In genomic region chr11:87085461-87085860, GRCm38 (mm10) we compare ENCODE assay signal across 8 mouse cellular contexts. TPM values are rescaled to one million over a fixed set of nuclear protein-coding genes. Genes with fewer than 3 reads are reported as not detected.
DNase-seq lines count a peak whose midpoint lies in the region; ATAC-seq lines count a peak whose summit lies in the region.
"Had no signal": no experiment of that assay in that cellular context is flagged by ENCODE, and none has a peak within 500 bp of the region (broad histone marks: within the 10 kb centered on the region; RNA-seq: fewer than 3 reads in every experiment).

No protein-coding gene starts in this region.

- no peak for ATAC-seq in neural tube, embryonic 11.5 days (ENCODE audit: insufficient read depth, low FRiP score, low TSS enrichment)
- ATAC-seq in forebrain, embryonic 15.5 days (replicated peaks) = no peak
- no peak for ATAC-seq in liver, embryonic 12.5 days

- H3K9me3 ChIP-seq in neural tube, embryonic 11.5 days (ENCODE audit: control insufficient read depth, low read length) = no peaks in the 10 kb centered on the region
- no peaks in the 10 kb centered on the region for H3K9me3 ChIP-seq in forebrain, embryonic 15.5 days
- H3K9me3 ChIP-seq in liver, embryonic 12.5 days (replicated peaks) = no peaks in the 10 kb centered on the region

- no peak overlapping the region for H3K27ac ChIP-seq in neural tube, embryonic 11.5 days (ENCODE audit: low read depth, low read length)
- no peak overlapping the region for H3K27ac ChIP-seq in forebrain, embryonic 15.5 days (replicated peaks)
- no peak overlapping the region for H3K27ac ChIP-seq in liver, embryonic 12.5 days

- peaks cover 15% of the 10 kb centered on the region for H3K4me1 ChIP-seq in neural tube, embryonic 11.5 days (ENCODE audit: control insufficient read depth, insufficient read depth, low read length)
- H3K4me1 ChIP-seq in forebrain, embryonic 15.5 days = peaks cover 41% of the 10 kb centered on the region
- peaks cover 38% of the 10 kb centered on the region for H3K4me1 ChIP-seq in liver, embryonic 12.5 days

- no peaks in the 10 kb centered on the region for H3K27me3 ChIP-seq in neural tube, embryonic 11.5 days (ENCODE audit: control insufficient read depth, insufficient read depth, low read length)
- H3K27me3 ChIP-seq in forebrain, embryonic 15.5 days = no peaks in the 10 kb centered on the region
- H3K27me3 ChIP-seq in liver, embryonic 12.5 days (replicated peaks) = no peaks in the 10 kb centered on the region

- H3K9ac ChIP-seq in neural tube, embryonic 11.5 days (ENCODE audit: low read length) = no peak overlapping the region
- H3K9ac ChIP-seq in forebrain, embryonic 15.5 days (replicated peaks) = no peak overlapping the region
- peak overlapping the region; percentile 88 for H3K9ac ChIP-seq in liver, embryonic 12.5 days

- H3K4me3 ChIP-seq in neural tube, embryonic 11.5 days (ENCODE audit: low read depth, low read length) = peak overlapping the region; percentile 83
- H3K4me3 ChIP-seq in forebrain, embryonic 15.5 days = peak overlapping the region; percentile 95
- peak overlapping the region; percentile 86 for H3K4me3 ChIP-seq in liver, embryonic 12.5 days

- DNase-seq in neural tube, embryonic 11.5 days (ENCODE audit: low spot score) = no peak
- no peak for DNase-seq in neural tube, embryonic 10.5 days (ENCODE audit: extremely low spot score, low spot score)
- DNase-seq in frontal cortex, postnatal 10 days (ENCODE audit: low spot score in 2 of 2) = no peak
- DNase-seq in natural killer cell, adult 2 months (ENCODE audit: low spot score in 2 of 2) = no peak
- no peak for DNase-seq in spleen, adult 12 weeks (ENCODE audit: low spot score)
- DNase-seq: kidney, adult 18-20 months had no signal

- peaks cover 10% of the 10 kb centered on the region for H3K36me3 ChIP-seq in neural tube, embryonic 11.5 days (ENCODE audit: control insufficient read depth, insufficient read depth, low read length)
- peaks cover 38% of the 10 kb centered on the region for H3K36me3 ChIP-seq in forebrain, embryonic 15.5 days
- H3K36me3 ChIP-seq in liver, embryonic 12.5 days = peaks cover 59% of the 10 kb centered on the region

- peak overlapping the region; percentile 81 for H3K4me2 ChIP-seq in neural tube, embryonic 11.5 days (ENCODE audit: low read depth)
- H3K4me2 ChIP-seq in forebrain, embryonic 15.5 days (replicated peaks) = peak overlapping the region; percentile 84
- peak overlapping the region; percentile 81 for H3K4me2 ChIP-seq in liver, embryonic 12.5 days

- WGBS in neural tube, embryonic 11.5 days = 89% methylated on average over 13 of the region's 13 CpGs
- WGBS in forebrain, embryonic 15.5 days = 91% methylated on average over 13 of the region's 13 CpGs
- WGBS in liver, embryonic 12.5 days (ENCODE audit: insufficient replicate concordance) = 77% methylated on average over 13 of the region's 13 CpGs

RNA-seq across cellular contexts. Expression of gene Smg8, which starts 1.1 kb away (rescaled TPM):
- 30.0 and 34.4 TPM in 2 replicates for polyA plus RNA-seq in neural tube, embryonic 11.5 days (2014; fragmentation: Nextera tagmentation; extraction: Ambion mirVana)
- polyA plus RNA-seq in forebrain, embryonic 15.5 days (2015; fragmentation: Nextera tagmentation; extraction: Ambion mirVana) = 22.2 and 22.6 TPM in 2 replicates
- 12.9 and 14.8 TPM in 2 replicates for polyA plus RNA-seq in liver, embryonic 12.5 days (2016; fragmentation: Nextera tagmentation; extraction: Ambion mirVana)

RNA-seq across cellular contexts. Expression of gene Gdpd1, which starts 11.6 kb away (rescaled TPM):
- polyA plus RNA-seq in neural tube, embryonic 11.5 days (2014; fragmentation: Nextera tagmentation; extraction: Ambion mirVana) = 94.1 and 102 TPM in 2 replicates
- 187 TPM in 2 replicates for polyA plus RNA-seq in forebrain, embryonic 15.5 days (2015; fragmentation: Nextera tagmentation; extraction: Ambion mirVana)
- polyA plus RNA-seq in liver, embryonic 12.5 days (2016; fragmentation: Nextera tagmentation; extraction: Ambion mirVana) = 6.2 and 6.8 TPM in 2 replicates

RNA-seq across cellular contexts. Expression of gene Prr11, which starts 23.0 kb away (rescaled TPM):
- 20.5 TPM in 2 replicates for polyA plus RNA-seq in neural tube, embryonic 11.5 days (2014; fragmentation: Nextera tagmentation; extraction: Ambion mirVana)
- 4.0 and 4.3 TPM in 2 replicates for polyA plus RNA-seq in forebrain, embryonic 15.5 days (2015; fragmentation: Nextera tagmentation; extraction: Ambion mirVana)
- 6.4 and 7.1 TPM in 2 replicates for polyA plus RNA-seq in liver, embryonic 12.5 days (2016; fragmentation: Nextera tagmentation; extraction: Ambion mirVana)

RNA-seq across cellular contexts. Expression of gene Ska2, which starts 23.6 kb away (rescaled TPM):
- polyA plus RNA-seq in neural tube, embryonic 11.5 days (2014; fragmentation: Nextera tagmentation; extraction: Ambion mirVana) = 93.0 and 97.4 TPM in 2 replicates
- 73.9 and 80.2 TPM in 2 replicates for polyA plus RNA-seq in forebrain, embryonic 15.5 days (2015; fragmentation: Nextera tagmentation; extraction: Ambion mirVana)
- 32.6 and 35.9 TPM in 2 replicates for polyA plus RNA-seq in liver, embryonic 12.5 days (2016; fragmentation: Nextera tagmentation; extraction: Ambion mirVana)

RNA-seq across cellular contexts. Expression of gene Trim37, which starts 41.4 kb away (rescaled TPM):
- polyA plus RNA-seq in neural tube, embryonic 11.5 days (2014; fragmentation: Nextera tagmentation; extraction: Ambion mirVana) = 74.8 and 80.3 TPM in 2 replicates
- polyA plus RNA-seq in forebrain, embryonic 15.5 days (2015; fragmentation: Nextera tagmentation; extraction: Ambion mirVana) = 86.9 and 90.3 TPM in 2 replicates
- 35.8 and 37.0 TPM in 2 replicates for polyA plus RNA-seq in liver, embryonic 12.5 days (2016; fragmentation: Nextera tagmentation; extraction: Ambion mirVana)

Comparison
In these comparisons a context has a peak if more than half of its experiments do, and no peak if none do; other contexts are left out.
1. RNA of gene Gdpd1, which starts 11.6 kb away (polyA plus RNA-seq): 187 TPM in forebrain, embryonic 15.5 days and 94.1 to 102 TPM in neural tube, embryonic 11.5 days; 6.2 to 6.8 TPM in liver, embryonic 12.5 days; every median in the first group is over 10 times any median in the second.
2. Peak in every context shown above with its lines, with median percentiles within 50 percentile points of each other: H3K4me2 ChIP-seq and H3K4me3 ChIP-seq.